Mouse (Mus musculus): ENCODE measurements around the gene 4930442H23Rik.

DNA sequence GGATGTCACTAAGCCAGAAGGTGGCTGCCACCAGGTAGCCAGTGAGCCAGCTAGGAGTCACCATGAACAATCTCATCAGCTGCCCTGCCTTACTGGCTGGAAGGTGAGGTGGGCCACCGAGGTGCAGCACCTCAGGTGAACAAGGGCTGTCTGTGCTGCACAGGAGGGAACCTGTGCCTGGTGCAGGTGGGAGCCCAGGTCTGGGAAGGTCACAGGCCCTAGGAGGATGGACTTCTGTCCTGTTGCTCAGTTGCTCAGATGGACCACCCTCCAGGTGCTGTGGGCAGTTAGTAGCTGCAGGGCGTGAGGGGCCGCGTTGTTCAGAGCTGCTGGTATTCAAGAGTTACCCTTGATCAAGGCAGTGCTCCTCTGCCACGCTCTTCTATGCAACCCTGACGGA, 33.2 kb upstream of the 4930442H23Rik start:
- TF ChIP-seq POLR2A (IDR thresholded peaks at IDR 0.05; ENCODE audit: borderline replicate concordance, low read depth, low read length) (no peak), CTCF (IDR thresholded peaks at IDR 0.05; ENCODE audit: low read depth, low read length) (no peak)

Data from bone marrow macrophage, adult 2 months (primary cell).